Comparison of ENCODE assay signal across 15 mouse cellular contexts in genomic region chr5:148640523-148640922, GRCm38 (mm10).
A peak's percentile ranks its signal among the peaks of the same experiment; 100 is the strongest.
DNase-seq lines count a peak whose midpoint lies in the region; ATAC-seq and TF ChIP-seq lines count a peak whose summit lies in the region.
"Had no signal": no experiment of that assay in that cellular context is flagged by ENCODE, and none has a peak within 500 bp of the region (broad histone marks: within the 10 kb centered on the region; RNA-seq: fewer than 3 reads in every experiment).

No protein-coding gene starts in this region.

- no peak for ATAC-seq in intestine, postnatal 0 days
- ATAC-seq in intestine, embryonic 15.5 days: no peak
- ATAC-seq in forebrain, embryonic 13.5 days: no peak
- no peak for ATAC-seq in midbrain, embryonic 13.5 days

- no peaks in the 10 kb centered on the region for H3K27me3 ChIP-seq in intestine, postnatal 0 days (replicated peaks; ENCODE audit: control insufficient read depth, insufficient read depth, low read length)
- H3K27me3 ChIP-seq in intestine, embryonic 15.5 days (replicated peaks): no peaks in the 10 kb centered on the region
- H3K27me3 ChIP-seq in embryonic facial prominence, embryonic 10.5 days (replicated peaks; ENCODE audit: low read depth, poor library complexity, severe bottlenecking): peaks cover 23% of the 10 kb centered on the region
- no peaks in the 10 kb centered on the region for H3K27me3 ChIP-seq in forebrain, embryonic 13.5 days
- H3K27me3 ChIP-seq in midbrain, embryonic 13.5 days: no peaks in the 10 kb centered on the region
- H3K27me3 ChIP-seq: hindbrain, embryonic 15.5 days; lung, embryonic 15.5 days had no signal

- no peaks in the 10 kb centered on the region for H3K9me3 ChIP-seq in intestine, postnatal 0 days (ENCODE audit: control insufficient read depth)
- no peaks in the 10 kb centered on the region for H3K9me3 ChIP-seq in intestine, embryonic 15.5 days
- H3K9me3 ChIP-seq in embryonic facial prominence, embryonic 10.5 days: peaks cover 4% of the 10 kb centered on the region; the same call in 1 of the 2 replicates
- no peaks in the 10 kb centered on the region; the same call in 1 of the 2 replicates for H3K9me3 ChIP-seq in forebrain, embryonic 13.5 days (replicated peaks)
- H3K9me3 ChIP-seq in midbrain, embryonic 13.5 days: peaks cover 2% of the 10 kb centered on the region; the same call in 1 of the 2 replicates
- H3K9me3 ChIP-seq: hindbrain, embryonic 15.5 days; lung, embryonic 15.5 days had no signal

- no peak for DNase-seq in embryonic facial prominence, embryonic 10.5 days (ENCODE audit: low spot score)
- DNase-seq in cerebellum, adult 11-12 months: no peak
- DNase-seq in lung, adult 2 months: no peak
- DNase-seq: cerebellum, adult 18-20 months; heart, adult 11 months; kidney, postnatal 10 days; layer of hippocampus, adult 9-11 months; right cerebral cortex, adult 18-20 months had no signal

- TF ChIP-seq POLR2A in lung, adult 2 months (IDR thresholded peaks at IDR 0.05; ENCODE audit: borderline replicate concordance, extremely low read depth, low read depth, low read length): no peak

- H3K4me3 ChIP-seq in intestine, postnatal 0 days (ENCODE audit: low read depth, low read length): no peak overlapping the region
- H3K4me3 ChIP-seq in intestine, embryonic 15.5 days (replicated peaks): no peak overlapping the region
- H3K4me3 ChIP-seq in embryonic facial prominence, embryonic 10.5 days: peak overlapping the region; percentile 31; the same call in 1 of the 2 replicates
- H3K4me3 ChIP-seq in forebrain, embryonic 13.5 days: no peak overlapping the region
- no peak overlapping the region for H3K4me3 ChIP-seq in midbrain, embryonic 13.5 days (replicated peaks)
- no peak overlapping the region for H3K4me3 ChIP-seq in lung, adult 2 months (replicated peaks; ENCODE audit: extremely low read depth, low read depth, low read length)
- H3K4me3 ChIP-seq: hindbrain, embryonic 15.5 days; lung, embryonic 15.5 days had no signal

- no peak for TF ChIP-seq CTCF in intestine, postnatal 0 days (IDR thresholded peaks at IDR 0.05; ENCODE audit: low read depth)
- TF ChIP-seq CTCF in lung, adult 2 months (IDR thresholded peaks at IDR 0.05; ENCODE audit: insufficient read depth, low read length): no peak

- 0 out of 2 replicates have a peak, but pooled peaks cover 4% of the 10 kb centered on the region for H3K4me1 ChIP-seq in intestine, postnatal 0 days (replicated peaks; ENCODE audit: control insufficient read depth, insufficient read depth, low read length)
- 0 out of 2 replicates have a peak, but pooled peaks cover 1% of the 10 kb centered on the region for H3K4me1 ChIP-seq in intestine, embryonic 15.5 days (replicated peaks)
- peaks cover 18% of the 10 kb centered on the region for H3K4me1 ChIP-seq in embryonic facial prominence, embryonic 10.5 days
- peaks cover 2% of the 10 kb centered on the region; the same call in 1 of the 2 replicates for H3K4me1 ChIP-seq in forebrain, embryonic 13.5 days
- H3K4me1 ChIP-seq in midbrain, embryonic 13.5 days (replicated peaks): no peaks in the 10 kb centered on the region
- H3K4me1 ChIP-seq in lung, adult 2 months (ENCODE audit: control insufficient read depth, insufficient read depth, low read length): no peaks in the 10 kb centered on the region
- H3K4me1 ChIP-seq: hindbrain, embryonic 15.5 days had no signal

- H3K4me2 ChIP-seq in intestine, postnatal 0 days (replicated peaks; ENCODE audit: low read depth): 0 out of 2 replicates have a peak overlapping the region, but pooled peaks have one; percentile 24
- H3K4me2 ChIP-seq in intestine, embryonic 15.5 days (replicated peaks): no peak overlapping the region
- 0 out of 2 replicates have a peak overlapping the region, but pooled peaks have one; percentile 28 for H3K4me2 ChIP-seq in forebrain, embryonic 13.5 days
- H3K4me2 ChIP-seq in midbrain, embryonic 13.5 days (replicated peaks): 0 out of 2 replicates have a peak overlapping the region, but pooled peaks have one; percentile 13
- H3K4me2 ChIP-seq: hindbrain, embryonic 15.5 days; lung, embryonic 15.5 days had no signal

- no peaks in the 10 kb centered on the region for H3K36me3 ChIP-seq in intestine, postnatal 0 days (ENCODE audit: control insufficient read depth, insufficient read depth)
- H3K36me3 ChIP-seq in intestine, embryonic 15.5 days: no peaks in the 10 kb centered on the region
- H3K36me3 ChIP-seq in embryonic facial prominence, embryonic 10.5 days (replicated peaks): no peaks in the 10 kb centered on the region
- no peaks in the 10 kb centered on the region for H3K36me3 ChIP-seq in forebrain, embryonic 13.5 days (ENCODE audit: poor library complexity, severe bottlenecking)
- no peaks in the 10 kb centered on the region for H3K36me3 ChIP-seq in midbrain, embryonic 13.5 days
- H3K36me3 ChIP-seq: G1E; hindbrain, embryonic 15.5 days; lung, embryonic 15.5 days had no signal

- 48% methylated on average over 12 of the region's 14 CpGs for WGBS in intestine, postnatal 0 days
- 45% methylated on average over 14 of the region's 14 CpGs for WGBS in intestine, embryonic 15.5 days
- 46% methylated on average over 14 of the region's 14 CpGs for WGBS in embryonic facial prominence, embryonic 10.5 days
- 38% methylated on average over 14 of the region's 14 CpGs for WGBS in forebrain, embryonic 13.5 days
- 52% methylated on average over 14 of the region's 14 CpGs for WGBS in midbrain, embryonic 13.5 days
- 57% methylated on average over 14 of the region's 14 CpGs for WGBS in lung, adult 2 months

- H3K27ac ChIP-seq in intestine, postnatal 0 days (ENCODE audit: low read depth, low read length): no peak overlapping the region
- H3K27ac ChIP-seq in intestine, embryonic 15.5 days: no peak overlapping the region
- no peak overlapping the region for H3K27ac ChIP-seq in embryonic facial prominence, embryonic 10.5 days (replicated peaks)
- H3K27ac ChIP-seq in forebrain, embryonic 13.5 days: no peak overlapping the region
- H3K27ac ChIP-seq in midbrain, embryonic 13.5 days: no peak overlapping the region
- H3K27ac ChIP-seq: hindbrain, embryonic 15.5 days; lung, embryonic 15.5 days had no signal

- H3K9ac ChIP-seq in intestine, postnatal 0 days (ENCODE audit: low read depth, low read length): no peak overlapping the region
- H3K9ac ChIP-seq in intestine, embryonic 15.5 days: no peak overlapping the region
- no peak overlapping the region for H3K9ac ChIP-seq in forebrain, embryonic 13.5 days
- H3K9ac ChIP-seq in midbrain, embryonic 13.5 days (replicated peaks): no peak overlapping the region
- H3K9ac ChIP-seq: hindbrain, embryonic 15.5 days; lung, embryonic 15.5 days had no signal
